Mouse (Mus musculus): ENCODE results near the gene Polm. TPM values are rescaled to one million over a fixed set of nuclear protein-coding genes. Genes with fewer than 3 reads are reported as not detected.

Gene Polm
- total and polyA plus RNA-seq, 3 experiments = 5.4 to 18.3 TPM; not detected in 1

- Histone ChIP-seq H3K27me3 (ENCODE audit: control insufficient read depth in 1 of 2, insufficient read depth in 2 of 2, low read length in 2 of 2) (peaks cover 0 to 3% of the 10 kb centered on the region in 2 experiments; a peak in 2 of 4 replicates), H3K4me3 (ENCODE audit: control insufficient read depth in 1 of 2, insufficient read depth in 1 of 2, low read depth in 2 of 2, low read length in 2 of 2) (no peak overlapping the region), H3K27ac (ENCODE audit: control insufficient read depth, low read depth, low read length) (no peak overlapping the region), H3K79me2 (ENCODE audit: control insufficient read depth, insufficient read depth, low read length, poor library complexity) (no peaks in the 10 kb centered on the region), H3K9me3 (replicated peaks; ENCODE audit: insufficient read depth, low read length) (no peaks in the 10 kb centered on the region), H3K4me1 (ENCODE audit: control insufficient read depth in 1 of 2, insufficient read depth in 2 of 2, low read length in 2 of 2) (peaks cover 2 to 7% of the 10 kb centered on the region in 2 experiments; a peak in 3 of 4 replicates), H3K9ac (ENCODE audit: control insufficient read depth, low read depth, low read length, poor library complexity, severe bottlenecking) (no peak overlapping the region), H3K36me3 (ENCODE audit: control insufficient read depth in 1 of 2, insufficient read depth in 2 of 2, low read length in 2 of 2) (peaks cover 0 to 4% of the 10 kb centered on the region in 2 experiments; a peak in 2 of 4 replicates)
- DNase-seq (ENCODE audit: low read depth, low spot score) = no peak
- TF ChIP-seq MYB (IDR thresholded peaks at IDR 0.05; ENCODE audit: low read depth, low read length) = no peak
- no peak for TF ChIP-seq SMC3 (IDR thresholded peaks at IDR 0.05; ENCODE audit: low read depth, low read length)
- TF ChIP-seq POLR2A (IDR thresholded peaks at IDR 0.05; ENCODE audit: control insufficient read depth in 1 of 2, insufficient read depth in 1 of 2, low read depth in 1 of 2, low read length in 2 of 2, poor library complexity in 1 of 2) = no peak
- TF ChIP-seq ZMIZ1 (IDR thresholded peaks at IDR 0.05; ENCODE audit: low read depth, low read length) = no peak
- TF ChIP-seq POLR2AphosphoS5 (IDR thresholded peaks at IDR 0.05; ENCODE audit: borderline replicate concordance, low read depth, low read length) = no peak
- no peak for TF ChIP-seq GABPA (IDR thresholded peaks at IDR 0.05; ENCODE audit: low read depth, low read length)
- TF ChIP-seq BHLHE40 (IDR thresholded peaks at IDR 0.05; ENCODE audit: borderline replicate concordance, low read depth, low read length) = no peak
- TF ChIP-seq EP300 (IDR thresholded peaks at IDR 0.05; ENCODE audit: low read depth in 1 of 2, low read length in 2 of 2) = no peak
- TF ChIP-seq MAZ (IDR thresholded peaks at IDR 0.05; ENCODE audit: low read depth, low read length) = no peak
- TF ChIP-seq TCF12 (IDR thresholded peaks at IDR 0.05; ENCODE audit: low read depth, low read length) = no peak
- TF ChIP-seq USF2 (IDR thresholded peaks at IDR 0.05; ENCODE audit: borderline replicate concordance in 1 of 2, insufficient read depth in 1 of 2, low read depth in 1 of 2, low read length in 2 of 2) = no peak
- TF ChIP-seq ETS1 (IDR thresholded peaks at IDR 0.05; ENCODE audit: low read depth, low read length) = no peak
- no peak for TF ChIP-seq NRF1 (IDR thresholded peaks at IDR 0.05; ENCODE audit: insufficient read depth, low read depth, low read length, poor library complexity, severe bottlenecking)
- no peak for TF ChIP-seq CHD1 (IDR thresholded peaks at IDR 0.05; ENCODE audit: low read depth, low read length)
- no peak for TF ChIP-seq USF1 (IDR thresholded peaks at IDR 0.05; ENCODE audit: low read depth, low read length)
- TF ChIP-seq MAX (IDR thresholded peaks at IDR 0.05; ENCODE audit: low read length) = no peak
Measured at GRCm38 (mm10) chr11:5856479-5857130, 18.8 kb upstream of the Polm start.

- H3K36me3 ChIP-seq (ENCODE audit: control insufficient read depth in 1 of 2, insufficient read depth in 2 of 2, low read length in 2 of 2) = peaks cover 0 to 4% of the 10 kb centered on the region in 2 experiments; a peak in 2 of 4 replicates
- no peak overlapping the region for H3K4me3 ChIP-seq (ENCODE audit: control insufficient read depth in 1 of 2, insufficient read depth in 1 of 2, low read depth in 2 of 2, low read length in 2 of 2)
- H3K9me3 ChIP-seq (replicated peaks; ENCODE audit: insufficient read depth, low read length) = no peaks in the 10 kb centered on the region
- no peak overlapping the region for H3K27ac ChIP-seq (ENCODE audit: control insufficient read depth, low read depth, low read length)
- H3K9ac ChIP-seq (ENCODE audit: control insufficient read depth, low read depth, low read length, poor library complexity, severe bottlenecking) = no peak overlapping the region
- TF ChIP-seq NELFE (IDR thresholded peaks at IDR 0.05; ENCODE audit: low read depth, low read length) (no peak), GABPA (IDR thresholded peaks at IDR 0.05; ENCODE audit: low read depth, low read length) (no peak), MAFK (IDR thresholded peaks at IDR 0.05; ENCODE audit: borderline replicate concordance, low read depth, low read length) (no peak), ZMIZ1 (IDR thresholded peaks at IDR 0.05; ENCODE audit: low read depth, low read length) (no peak), POLR2AphosphoS5 (IDR thresholded peaks at IDR 0.05; ENCODE audit: borderline replicate concordance, low read depth, low read length) (no peak), NRF1 (IDR thresholded peaks at IDR 0.05; ENCODE audit: insufficient read depth, low read depth, low read length, poor library complexity, severe bottlenecking) (no peak), MAZ (IDR thresholded peaks at IDR 0.05; ENCODE audit: low read depth, low read length) (no peak), MEF2A (IDR thresholded peaks at IDR 0.05; ENCODE audit: extremely low read depth, insufficient replicate concordance, low read depth, low read length, poor library complexity, severe bottlenecking) (no peak), EP300 (IDR thresholded peaks at IDR 0.05; ENCODE audit: low read depth in 1 of 2, low read length in 2 of 2) (no peak), POLR2AphosphoS2 (IDR thresholded peaks at IDR 0.05; ENCODE audit: low read length) (no peak), MYC (IDR thresholded peaks at IDR 0.05; ENCODE audit: low read depth, low read length) (no peak)
- peaks cover 2 to 14% of the 10 kb centered on the region in 2 experiments; a peak in 3 of 4 replicates for H3K4me1 ChIP-seq (ENCODE audit: control insufficient read depth in 1 of 2, insufficient read depth in 2 of 2, low read length in 2 of 2)
- no peaks in the 10 kb centered on the region for H3K79me2 ChIP-seq (ENCODE audit: control insufficient read depth, insufficient read depth, low read length, poor library complexity)
- peaks cover 0 to 3% of the 10 kb centered on the region in 2 experiments; a peak in 2 of 4 replicates for H3K27me3 ChIP-seq (ENCODE audit: control insufficient read depth in 1 of 2, insufficient read depth in 2 of 2, low read length in 2 of 2)
- DNase-seq (ENCODE audit: low read depth, low spot score) = no peak
Measured at GRCm38 (mm10) chr11:5855902-5856301, 18.1 kb upstream of the Polm start.

Data from MEL (cell line).